Mouse (Mus musculus) heart, embryonic 10.5 days (tissue): ENCODE measurements at regions not wholly inside any gene's neighbourhood (a gene's known extent, or its start where the extent isn't known, plus 50 kb on each side); places are given as distances from the start of the nearest gene placed in this dataset.

Source experiments
- DNase-seq: peaks from one replicate; pipeline ENCODE4 v3.0.0-alpha.2; 2017; ENCODE audit warnings: low spot score
- H3K27ac ChIP-seq: fragments of 300-500 bp; sonication (generic); 2 replicates; pipeline ENCODE4 v1.5.1; 2016; ENCODE audit warnings: mild to moderate bottlenecking
- H3K27me3 ChIP-seq: fragments of 300-500 bp; sonication (generic); 2 replicates; pipeline ENCODE4 v1.6.1; 2016; ENCODE audit warnings: mild to moderate bottlenecking; ENCODE audit not compliant: poor library complexity, insufficient read depth, severe bottlenecking
- H3K36me3 ChIP-seq: fragments of 300-500 bp; sonication (generic); 2 replicates; pipeline ENCODE4 v1.6.1; 2016; ENCODE audit warnings: mild to moderate bottlenecking, moderate library complexity
- H3K4me1 ChIP-seq: fragments of 300-500 bp; sonication (generic); 2 replicates; pipeline ENCODE4 v1.6.1; 2016; ENCODE audit warnings: mild to moderate bottlenecking
- H3K4me3 ChIP-seq: fragments of 300-500 bp; sonication (generic); 2 replicates; pipeline ENCODE4 v1.5.1; 2016; ENCODE audit warnings: mild to moderate bottlenecking, moderate library complexity
- H3K9me3 ChIP-seq: fragments of 300-500 bp; sonication (generic); 2 replicates; pipeline ENCODE4 v1.6.1; 2016; ENCODE audit warnings: mild to moderate bottlenecking, moderate library complexity
- WGBS: fragments of 180-500 bp; shearing (Covaris S2); methylation state at CpG from one replicate; pipeline ENCODE4 v1.1.7; 2016; 5-methylcytosine and 5-hydroxymethylcytosine counted together

- 93% methylated on average over 5 of the region's 5 CpGs for WGBS
Observed at GRCm38 (mm10) chr3:50813760-50814400, 370.5 kb upstream of the Slc7a11 start.

DNA sequence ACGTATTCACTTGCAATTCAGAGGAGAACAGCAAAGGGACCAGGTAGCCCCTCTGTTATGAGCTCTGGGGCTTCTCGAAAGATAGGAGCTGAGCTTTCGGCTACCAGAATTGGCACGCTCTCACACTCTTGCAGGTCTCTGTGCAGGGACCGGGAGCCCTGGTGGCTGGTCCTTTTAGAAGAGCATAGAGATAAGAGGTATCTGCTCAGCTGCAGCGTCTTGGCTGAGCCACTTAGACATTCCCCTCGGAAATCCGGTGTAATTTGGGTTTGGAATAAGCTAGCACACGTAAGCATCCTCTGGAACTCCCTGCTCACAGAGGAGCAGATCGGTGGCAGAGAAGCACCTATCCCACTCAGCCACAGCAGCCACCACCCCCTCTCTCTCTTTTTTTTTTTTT, 372.3 kb upstream of the Slc7a11 start:
- DNase-seq = no peak
- Histone ChIP-seq H3K27me3 (no peaks in the 10 kb centered on the region), H3K36me3 (no peaks in the 10 kb centered on the region), H3K4me3 (peak overlapping the region; percentile 35; the same call in 1 of the 2 replicates), H3K27ac (no peak overlapping the region), H3K4me1 (peaks cover 14% of the 10 kb centered on the region), H3K9me3 (no peaks in the 10 kb centered on the region)
- WGBS = 37% methylated on average over 10 of the region's 10 CpGs

More at GRCm38 (mm10) chr3:50813760-50814400, 370.5 kb upstream of the Slc7a11 start:
- H3K4me3 ChIP-seq = no peak overlapping the region
- H3K27ac ChIP-seq = no peak overlapping the region
- DNase-seq = no peak
- no peaks in the 10 kb centered on the region for H3K36me3 ChIP-seq
- H3K27me3 ChIP-seq = no peaks in the 10 kb centered on the region
- H3K9me3 ChIP-seq = no peaks in the 10 kb centered on the region
- peaks cover 14% of the 10 kb centered on the region for H3K4me1 ChIP-seq

GRCm38 (mm10) chr3:50816479-50816878, 373.1 kb upstream of the Slc7a11 start:
- DNase-seq = no peak
- Histone ChIP-seq H3K4me1 (peaks cover 15% of the 10 kb centered on the region), H3K27ac (0 out of 2 replicates have a peak overlapping the region, but pooled peaks have one; percentile 42), H3K9me3 (no peaks in the 10 kb centered on the region), H3K36me3 (no peaks in the 10 kb centered on the region), H3K27me3 (no peaks in the 10 kb centered on the region), H3K4me3 (peak overlapping the region; percentile 31)
- WGBS = 53% methylated on average over 8 of the region's 8 CpGs

DNA sequence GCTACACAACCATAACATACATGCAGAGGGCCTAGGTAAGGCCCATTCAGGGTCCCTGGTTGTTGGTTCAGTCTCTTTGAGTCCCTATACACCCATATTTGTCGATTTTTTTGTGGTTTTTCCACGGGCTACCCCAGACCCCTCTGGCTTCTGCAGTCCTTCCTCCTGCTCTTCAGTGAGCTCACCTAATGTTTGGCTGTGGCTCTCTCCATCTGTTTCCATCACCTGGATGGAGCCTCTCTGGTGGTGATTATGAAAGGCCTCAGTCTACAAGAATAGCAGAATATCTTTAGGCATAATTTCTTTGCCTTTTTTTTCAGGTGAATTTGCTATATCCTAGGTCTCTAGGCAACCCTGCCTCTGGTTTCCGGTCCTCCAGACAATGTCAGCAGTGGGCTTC, 373.9 kb upstream of the Slc7a11 start:
- Histone ChIP-seq H3K4me3 (no peak overlapping the region), H3K27ac (no peak overlapping the region), H3K27me3 (no peaks in the 10 kb centered on the region), H3K4me1 (peaks cover 20% of the 10 kb centered on the region), H3K9me3 (no peaks in the 10 kb centered on the region), H3K36me3 (no peaks in the 10 kb centered on the region)
- no peak for DNase-seq
- 80% methylated on average over 3 of the region's 3 CpGs for WGBS

- WGBS = 80% methylated on average over 1 of the region's 1 CpGs
- H3K4me1 ChIP-seq = peaks cover 14% of the 10 kb centered on the region
- no peak for DNase-seq
Observed at GRCm38 (mm10) chr3:50820776-50821175, 377.4 kb upstream of the Slc7a11 start.

GRCm38 (mm10) chr3:50825534-50826423, 382.4 kb upstream of the Slc7a11 start:
- H3K27ac ChIP-seq = no peak overlapping the region
- DNase-seq = no peak
- no peaks in the 10 kb centered on the region for H3K36me3 ChIP-seq
- no peaks in the 10 kb centered on the region for H3K27me3 ChIP-seq
- no peaks in the 10 kb centered on the region for H3K9me3 ChIP-seq
- peaks cover 6% of the 10 kb centered on the region for H3K4me1 ChIP-seq
- 79% methylated on average over 5 of the region's 5 CpGs for WGBS
- no peak overlapping the region for H3K4me3 ChIP-seq

More at GRCm38 (mm10) chr3:50820776-50821175, 377.4 kb upstream of the Slc7a11 start:
- no peaks in the 10 kb centered on the region for H3K36me3 ChIP-seq
- H3K9me3 ChIP-seq = no peaks in the 10 kb centered on the region
- H3K27me3 ChIP-seq = no peaks in the 10 kb centered on the region
- no peak overlapping the region for H3K4me3 ChIP-seq
- no peak overlapping the region for H3K27ac ChIP-seq

- Histone ChIP-seq H3K27me3 (no peaks in the 10 kb centered on the region), H3K27ac (no peak overlapping the region), H3K36me3 (no peaks in the 10 kb centered on the region), H3K4me1 (peaks cover 6% of the 10 kb centered on the region), H3K4me3 (no peak overlapping the region), H3K9me3 (no peaks in the 10 kb centered on the region)
- WGBS = 78% methylated on average over 2 of the region's 2 CpGs
- DNase-seq = no peak
Observed at GRCm38 (mm10) chr3:50826424-50826819, 383.0 kb upstream of the Slc7a11 start.

GRCm38 (mm10) chr3:50829211-50829610, 385.8 kb upstream of the Slc7a11 start:
- 71% methylated on average over 3 of the region's 3 CpGs for WGBS
- H3K27ac ChIP-seq = no peak overlapping the region
- H3K27me3 ChIP-seq = no peaks in the 10 kb centered on the region
- H3K36me3 ChIP-seq = no peaks in the 10 kb centered on the region
- H3K9me3 ChIP-seq = no peaks in the 10 kb centered on the region
- H3K4me3 ChIP-seq = no peak overlapping the region
- H3K4me1 ChIP-seq = no peaks in the 10 kb centered on the region
- no peak for DNase-seq

DNA sequence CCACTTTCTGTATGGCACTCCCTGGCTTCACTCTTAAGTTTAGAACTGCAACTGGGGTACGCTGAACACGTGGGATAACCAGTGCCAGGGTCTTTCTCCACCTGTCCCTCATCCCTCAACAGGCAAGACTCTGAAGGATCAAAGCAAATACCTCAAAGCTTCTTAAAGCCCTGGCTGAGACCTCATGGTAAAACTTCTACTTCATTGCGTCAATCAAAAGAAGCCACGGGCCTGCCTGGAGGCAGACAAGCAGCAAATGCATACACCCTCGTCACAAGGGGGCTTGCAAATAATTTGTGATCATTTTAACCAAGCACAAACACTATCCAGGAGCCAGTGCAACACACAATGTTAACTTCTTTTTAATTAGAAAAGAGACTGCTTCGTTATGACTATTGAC, 387.0 kb upstream of the Slc7a11 start:
- no peak for DNase-seq
- Histone ChIP-seq H3K9me3 (no peaks in the 10 kb centered on the region), H3K27me3 (no peaks in the 10 kb centered on the region), H3K4me1 (no peaks in the 10 kb centered on the region), H3K36me3 (no peaks in the 10 kb centered on the region), H3K4me3 (no peak overlapping the region), H3K27ac (no peak overlapping the region)
- WGBS = 73% methylated on average over 6 of the region's 6 CpGs

DNA sequence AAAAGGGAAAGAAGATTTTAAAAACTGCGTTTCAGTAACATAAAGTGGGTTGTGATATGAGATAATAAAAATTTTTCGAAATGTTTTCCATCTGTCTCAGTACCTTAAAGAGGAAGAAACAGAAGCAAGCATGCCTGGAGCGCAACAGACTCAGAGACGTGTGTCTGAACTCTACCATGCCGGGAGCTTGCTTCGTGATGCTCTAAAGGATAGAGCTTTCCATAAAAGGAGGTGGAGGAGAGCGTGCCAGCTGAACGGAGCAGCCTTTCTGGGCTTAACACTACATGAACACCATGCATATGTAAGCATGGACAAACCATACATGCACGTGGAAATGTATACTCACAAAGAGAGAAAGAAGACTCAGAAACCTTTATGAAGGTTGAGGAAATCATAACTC, 387.5 kb upstream of the Slc7a11 start:
- Histone ChIP-seq H3K9me3 (no peaks in the 10 kb centered on the region), H3K36me3 (no peaks in the 10 kb centered on the region), H3K4me1 (no peaks in the 10 kb centered on the region), H3K27me3 (no peaks in the 10 kb centered on the region), H3K27ac (no peak overlapping the region), H3K4me3 (no peak overlapping the region)
- WGBS = 69% methylated on average over 9 of the region's 9 CpGs
- no peak for DNase-seq

DNA sequence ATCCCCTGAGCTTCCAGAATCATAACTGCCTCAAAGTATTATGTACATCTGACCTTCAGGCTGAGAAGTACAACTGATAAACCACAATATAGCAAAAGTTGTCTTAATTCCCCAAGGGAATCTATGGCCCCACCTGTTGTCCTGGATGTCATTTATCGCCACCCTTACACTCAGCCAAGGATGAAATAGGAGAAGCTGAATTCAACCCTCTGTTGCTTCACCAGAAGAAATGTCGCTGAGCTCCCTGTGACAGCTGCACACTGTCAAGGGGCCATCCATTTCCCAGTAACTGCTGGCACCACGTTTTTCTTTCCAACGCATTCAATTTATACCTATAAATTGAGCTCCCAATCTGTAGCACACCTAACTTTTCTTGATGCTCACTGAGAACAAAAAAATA, 382.0 kb upstream of the Noct start:
- no peak overlapping the region for H3K27ac ChIP-seq
- no peaks in the 10 kb centered on the region for H3K36me3 ChIP-seq
- DNase-seq = no peak
- peaks cover 17% of the 10 kb centered on the region for H3K4me1 ChIP-seq
- H3K4me3 ChIP-seq = no peak overlapping the region
- H3K27me3 ChIP-seq = no peaks in the 10 kb centered on the region
- no peaks in the 10 kb centered on the region for H3K9me3 ChIP-seq
- 48% methylated on average over 4 of the region's 4 CpGs for WGBS

DNA sequence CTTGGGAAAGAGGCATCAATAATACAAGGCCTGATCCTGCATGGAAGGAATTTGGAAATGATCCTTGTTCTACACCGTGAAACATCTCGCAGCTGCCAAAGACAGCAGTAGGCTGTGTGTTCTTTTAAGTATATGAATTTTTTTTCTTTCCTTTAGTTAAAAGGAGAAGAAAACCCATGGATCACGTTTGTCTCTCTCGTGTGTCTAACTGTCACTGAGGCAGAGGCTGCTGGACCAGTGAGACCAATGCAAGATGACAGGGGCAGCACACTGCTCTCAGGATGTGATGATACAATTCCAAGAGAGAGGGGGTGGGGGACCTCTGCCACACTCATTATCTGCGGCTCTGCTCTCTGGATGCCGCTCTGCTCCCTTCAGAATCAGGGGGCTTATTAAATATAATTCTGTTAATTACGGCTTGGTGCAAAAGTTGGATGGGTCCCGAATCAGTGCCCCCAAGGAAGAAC, 379.4 kb upstream of the Noct start:
- 71% methylated on average over 8 of the region's 8 CpGs for WGBS
- DNase-seq = no peak
- H3K27me3 ChIP-seq = no peaks in the 10 kb centered on the region
- no peak overlapping the region for H3K4me3 ChIP-seq
- no peaks in the 10 kb centered on the region for H3K36me3 ChIP-seq
- no peak overlapping the region for H3K27ac ChIP-seq
- peaks cover 14% of the 10 kb centered on the region for H3K4me1 ChIP-seq
- H3K9me3 ChIP-seq = no peaks in the 10 kb centered on the region

GRCm38 (mm10) chr3:50845311-50845710, 378.9 kb upstream of the Noct start:
- DNase-seq = no peak
- Histone ChIP-seq H3K9me3 (no peaks in the 10 kb centered on the region), H3K36me3 (no peaks in the 10 kb centered on the region), H3K27me3 (no peaks in the 10 kb centered on the region), H3K4me3 (no peak overlapping the region), H3K27ac (no peak overlapping the region), H3K4me1 (peaks cover 14% of the 10 kb centered on the region)
- WGBS = 57% methylated on average over 2 of the region's 2 CpGs
